Mouse (Mus musculus) erythroblast, embryonic 14.5 days (primary cell): ENCODE data around the gene Lgr6.

ENCODE experiments used
- GATA1 ChIP-seq: IDR thresholded peaks from 2 replicates; pipeline ENCODE4 v1.6.1; 2012; ENCODE audit warnings: low read length, inconsistent platforms, mixed read lengths
- TAL1 ChIP-seq: IDR thresholded peaks from 3 replicates; pipeline ENCODE4 v1.6.1; 2012; ENCODE audit warnings: low read length, inconsistent platforms, mixed read lengths

DNA sequence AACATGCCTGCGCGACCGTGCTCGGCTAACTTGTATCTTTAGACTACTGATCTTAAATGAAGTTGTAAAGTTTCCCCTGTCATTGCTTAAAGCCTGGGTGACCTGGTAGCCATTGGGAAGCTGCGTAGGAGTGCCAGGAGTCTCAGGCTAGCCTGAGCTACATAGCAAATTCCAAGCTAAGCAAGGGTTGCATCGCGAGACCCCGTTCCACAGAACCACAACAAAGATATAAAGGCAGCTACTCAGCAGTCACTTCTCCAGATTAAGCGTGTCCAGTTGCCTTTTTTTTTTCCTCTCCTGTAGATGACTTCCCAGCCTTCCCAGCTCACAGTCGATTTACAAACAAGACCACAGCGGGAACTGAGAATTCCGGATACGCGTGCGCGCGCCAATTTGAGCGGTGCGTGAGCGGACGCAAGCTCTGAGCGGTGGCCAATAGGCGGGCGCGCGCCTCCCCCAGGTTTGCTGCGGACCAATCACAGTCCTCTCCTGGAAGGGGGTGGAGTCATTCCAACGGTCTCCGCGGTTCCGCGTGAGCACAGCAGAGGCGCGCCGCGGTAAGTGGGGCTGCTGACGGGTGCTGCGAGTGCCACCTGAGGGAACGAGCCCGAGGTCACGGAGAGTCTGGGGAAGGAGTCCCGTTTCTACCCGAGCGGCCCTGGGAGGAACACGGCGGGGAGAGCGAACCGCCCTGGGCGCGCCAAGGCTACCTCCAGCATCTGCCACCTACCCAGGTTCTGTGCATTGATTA is 142.8 kb downstream of the Lgr6 start, which contains the start of gene Ube2t:
- no peak for TF ChIP-seq TAL1
- TF ChIP-seq GATA1: no peak
